Mouse (Mus musculus) gastrocnemius, adult 2 months (tissue): ENCODE measurements around the gene A430089I19Rik. TPM values are rescaled to one million over a fixed set of nuclear protein-coding genes. Genes with fewer than 3 reads are reported as not detected.
"Not testable (repeated sequence)": the region's sequence is repeated elsewhere in the genome, so short reads cannot be mapped to it uniquely, and the experiment has no call there.

Experiments
- DNase-seq: peaks from one replicate; pipeline ENCODE4 v3.0.0; 2022
- H3K27ac ChIP-seq: fragments of 200-600 bp; 2 replicates; pipeline ENCODE4 v1.8.1; 2022; ENCODE audit warnings: mild to moderate bottlenecking
- H3K4me3 ChIP-seq: fragments of 200-600 bp; 2 replicates; pipeline ENCODE4 v1.8.1; 2022; ENCODE audit warnings: mild to moderate bottlenecking, moderate library complexity
- intact Hi-C: fragments of 180-260 bp; cut with DNase I; formaldehyde crosslinking; loops from one replicate; pipeline ENCODE4 v1.15.1; 2025
- long read RNA-seq, 2 experiments: library from polyadenylated mRNA; stranded (forward); transcript quantifications; one replicate each; pipeline ENCODE4 v2.0.0; 2021
- total RNA-seq, 2 experiments: library from RNA; stranded (reverse); gene quantifications; 2 replicates each; pipeline ENCODE4 v1.2.3; 2021

A430089I19Rik gene
- total RNA-seq = not detected
- long read RNA-seq, experiment 1 = 0 reads
- long read RNA-seq, experiment 2 = 0 reads

DNA sequence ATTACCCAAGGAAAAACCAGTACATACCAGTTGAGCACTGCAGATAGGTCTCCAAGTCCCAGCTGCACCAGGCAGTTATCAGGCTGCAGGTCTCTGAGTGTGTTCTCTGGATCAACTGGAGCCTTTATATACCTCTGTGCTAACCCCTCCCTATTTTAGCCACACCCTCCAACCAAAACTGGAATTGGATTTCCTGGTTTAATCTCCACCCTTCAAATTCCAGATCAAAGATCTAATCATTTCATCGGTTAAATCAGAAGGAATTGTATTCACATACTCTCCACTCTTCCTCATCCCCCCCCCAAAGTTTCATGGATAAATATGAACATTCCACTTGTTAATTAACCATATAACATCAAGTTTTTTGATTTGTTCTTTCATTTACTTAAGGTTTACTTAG, at the start of gene A430089I19Rik:
A430089I19Rik (minus strand) TSS at position 101 of the 400 bp plus-strand sequence.
- H3K4me3 ChIP-seq, intact Hi-C loops, DNase-seq, H3K27ac ChIP-seq: not testable (repeated sequence)

GRCm38 (mm10) chr5:94339449-94339848, 32.9 kb upstream of the A430089I19Rik start, which contains the start of gene AA792892:
Gene AA792892 (plus strand): TSS chr5:94339749.
- intact Hi-C loops = not testable (repeated sequence)

DNA sequence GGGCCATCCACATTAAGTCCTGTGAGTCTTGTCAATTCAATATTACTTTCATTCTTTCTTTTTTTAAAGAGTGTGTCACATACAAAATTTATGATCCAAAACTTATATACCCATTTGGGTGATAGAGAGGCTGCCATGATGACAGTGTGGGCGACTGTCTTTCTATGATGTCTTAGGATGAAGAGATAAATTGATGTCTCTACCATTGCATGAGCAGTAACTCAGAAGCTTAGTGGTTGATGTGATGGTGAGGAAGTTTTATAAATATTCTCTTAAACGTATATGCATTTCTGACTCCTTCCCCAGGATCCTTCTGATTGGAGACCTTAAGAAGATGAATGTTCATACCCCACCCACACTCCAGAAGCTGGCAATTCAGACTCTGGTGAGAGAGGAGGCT, 7.5 kb upstream of the A430089I19Rik start, which contains the start of gene Gm6502:
Gm6502 (plus strand) TSS at position 301 of the 400 bp plus-strand sequence.
- H3K27ac ChIP-seq, intact Hi-C loops, DNase-seq, H3K4me3 ChIP-seq: not testable (repeated sequence)

More at GRCm38 (mm10) chr5:94339449-94339848, 32.9 kb upstream of the A430089I19Rik start, which contains the start of gene AA792892:
- not testable (repeated sequence) for DNase-seq, H3K27ac ChIP-seq, H3K4me3 ChIP-seq

Other genes starting within 250 kb of the A430089I19Rik start
- gene BC061212, start 236.3 kb downstream of the A430089I19Rik start, total RNA-seq = not detected
- not detected for gene Gm6351, start 230.4 kb downstream of the A430089I19Rik start, total RNA-seq
- not detected for gene Gm3106, start 88.8 kb downstream of the A430089I19Rik start, total RNA-seq
- not detected for gene Gm6502, start 7.6 kb upstream of the A430089I19Rik start, total RNA-seq
- not detected for gene AA792892, start 33.0 kb upstream of the A430089I19Rik start, total RNA-seq
- gene Gm7682, start 139.0 kb upstream of the A430089I19Rik start, total RNA-seq = not detected
- gene Gm3139, start 219.5 kb upstream of the A430089I19Rik start, total RNA-seq = not detected